Mouse (Mus musculus) ZHBTc4 (cell line): ENCODE results near the gene Ppp2r1b.

ENCODE experiments used
- DNase-seq: peaks from one replicate; pipeline ENCODE4 v3.0.0-alpha.2; 2011; ENCODE audit warnings: low read depth, low spot score

The Ppp2r1b gene

GRCm38 (mm10) chr9:50836097-50836496, 9.0 kb upstream of the Ppp2r1b start:
- DNase-seq = no peak

- DNase-seq = no peak
Measured at GRCm38 (mm10) chr9:50841079-50841789, 3.9 kb upstream of the Ppp2r1b start.

- peak; percentile 19 for DNase-seq
Measured at GRCm38 (mm10) chr9:50845547-50845946, 446 bp downstream of the Ppp2r1b start.

- no peak for DNase-seq
Measured at GRCm38 (mm10) chr9:50847133-50847532, 2.0 kb downstream of the Ppp2r1b start.

- no peak for DNase-seq
Measured at GRCm38 (mm10) chr9:50847606-50848368, 2.7 kb downstream of the Ppp2r1b start.

GRCm38 (mm10) chr9:50848821-50849220, 3.7 kb downstream of the Ppp2r1b start:
- DNase-seq = no peak

GRCm38 (mm10) chr9:50849249-50849648, 4.1 kb downstream of the Ppp2r1b start:
- peak; percentile 88 for DNase-seq

- DNase-seq = no peak
Measured at GRCm38 (mm10) chr9:50849755-50850154, 4.7 kb downstream of the Ppp2r1b start.

GRCm38 (mm10) chr9:50850271-50850670, 5.2 kb downstream of the Ppp2r1b start:
- no peak for DNase-seq

GRCm38 (mm10) chr9:50850713-50851112, 5.6 kb downstream of the Ppp2r1b start:
- DNase-seq = no peak

- peak; percentile 21 for DNase-seq
Measured at GRCm38 (mm10) chr9:50852634-50853349, 7.7 kb downstream of the Ppp2r1b start.

- no peak for DNase-seq
Measured at GRCm38 (mm10) chr9:50854376-50854775, 9.3 kb downstream of the Ppp2r1b start.

- no peak for DNase-seq
Measured at GRCm38 (mm10) chr9:50855133-50855766, 10.1 kb downstream of the Ppp2r1b start.

GRCm38 (mm10) chr9:50855780-50856179, 10.7 kb downstream of the Ppp2r1b start:
- no peak for DNase-seq

GRCm38 (mm10) chr9:50856341-50857081, 11.4 kb downstream of the Ppp2r1b start:
- peak; percentile 96 for DNase-seq

- no peak for DNase-seq
Measured at GRCm38 (mm10) chr9:50857082-50857641, 12.1 kb downstream of the Ppp2r1b start.

GRCm38 (mm10) chr9:50858681-50859080, 13.6 kb downstream of the Ppp2r1b start:
- no peak for DNase-seq

GRCm38 (mm10) chr9:50861119-50861839, 16.2 kb downstream of the Ppp2r1b start:
- DNase-seq = no peak

- no peak for DNase-seq
Measured at GRCm38 (mm10) chr9:50863824-50864223, 18.7 kb downstream of the Ppp2r1b start.

GRCm38 (mm10) chr9:50864877-50865276, 19.8 kb downstream of the Ppp2r1b start:
- DNase-seq = no peak
